Mouse (Mus musculus) urinary bladder, adult 2 months (tissue): ENCODE measurements around the gene Nup54. TPM values are rescaled to one million over a fixed set of nuclear protein-coding genes. Genes with fewer than 3 reads are reported as not detected.
A peak's percentile ranks its signal among the peaks of the same experiment; 100 is the strongest.

ENCODE experiments used
- DNase-seq: peaks from one replicate; pipeline ENCODE4 v3.0.0; 2022; ENCODE audit warnings: low spot score
- polyA plus RNA-seq: library from polyadenylated mRNA; depleted of rRNA; stranded (reverse); fragments of >200 nt; gene quantifications from 2 replicates; pipeline ENCODE4 v1.2.3, GENCODE M21; 2012; rRNA removed

The Nup54 gene
- polyA plus RNA-seq: 21.1 and 25.9 TPM in 2 replicates

DNA sequence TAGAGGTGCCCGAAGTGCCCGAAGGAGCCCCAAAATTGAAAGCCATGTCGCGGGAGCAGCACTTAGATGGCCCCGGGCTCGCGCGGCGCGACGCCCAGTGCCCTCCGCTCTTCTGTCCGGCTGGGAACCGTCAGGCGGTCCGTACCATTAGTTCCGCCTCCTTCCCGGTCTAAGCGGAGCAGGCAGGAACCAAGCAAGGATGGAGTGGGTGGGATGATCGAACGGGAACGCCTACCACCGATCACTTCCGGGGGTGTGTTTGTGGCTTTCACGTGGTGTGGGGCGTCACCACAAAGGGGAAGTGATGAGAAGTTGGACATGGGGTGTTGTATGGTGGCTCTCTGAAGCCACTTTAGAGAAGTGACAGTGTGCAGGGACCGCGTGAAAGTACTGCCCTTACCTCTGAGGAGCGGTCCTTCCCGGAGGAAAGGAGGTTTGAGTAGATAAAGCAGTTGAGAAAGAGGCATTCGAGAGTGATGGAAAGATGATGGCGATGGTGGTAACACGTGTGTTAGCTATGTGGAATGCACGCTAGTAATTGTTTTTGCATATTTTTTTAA, at the start of gene Nup54:
Gene Nup54, minus strand, starts transcription at position 195 of the 560 bp plus-strand sequence.
- peak; percentile 91 for DNase-seq

DNA sequence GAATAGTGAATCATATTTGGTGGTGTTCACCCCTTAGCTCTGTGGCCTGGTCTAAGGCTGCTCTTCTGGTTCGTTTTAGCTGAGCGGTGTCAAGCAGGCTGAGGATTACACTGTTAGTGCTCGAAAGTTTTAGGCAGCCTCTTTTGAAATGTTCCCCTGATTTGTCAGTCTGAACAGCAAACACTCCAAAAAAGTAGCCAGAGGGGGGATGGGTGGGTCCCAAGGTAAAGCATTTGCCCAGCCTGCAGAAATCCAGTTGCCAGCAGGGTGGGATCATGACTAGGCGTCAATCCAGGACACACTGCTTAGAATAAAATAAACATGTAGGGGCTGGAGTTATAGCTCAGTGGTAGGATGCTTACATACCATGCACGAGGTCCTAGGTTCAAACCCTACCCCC, 37.8 kb upstream of the Nup54 start:
- no peak for DNase-seq

DNA sequence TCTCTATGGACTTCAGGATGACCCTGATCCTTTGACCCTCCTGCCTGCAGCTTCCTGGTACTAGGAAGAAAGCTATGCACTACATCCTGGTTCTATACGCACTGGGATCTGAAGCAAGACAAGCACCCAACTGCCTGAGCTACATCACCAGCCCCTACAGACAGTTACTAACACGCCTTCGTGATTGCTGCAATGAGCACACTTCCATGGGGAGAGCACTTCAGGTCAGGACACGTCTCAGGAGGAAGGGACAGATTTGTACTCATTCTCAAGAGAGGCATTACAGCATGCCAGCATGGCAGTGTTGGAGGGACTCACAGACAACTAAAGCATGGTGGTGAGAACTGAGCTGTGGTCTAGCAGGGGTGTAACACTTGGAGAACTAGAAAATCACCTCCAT, 36.5 kb upstream of the Nup54 start:
- no peak for DNase-seq

DNA sequence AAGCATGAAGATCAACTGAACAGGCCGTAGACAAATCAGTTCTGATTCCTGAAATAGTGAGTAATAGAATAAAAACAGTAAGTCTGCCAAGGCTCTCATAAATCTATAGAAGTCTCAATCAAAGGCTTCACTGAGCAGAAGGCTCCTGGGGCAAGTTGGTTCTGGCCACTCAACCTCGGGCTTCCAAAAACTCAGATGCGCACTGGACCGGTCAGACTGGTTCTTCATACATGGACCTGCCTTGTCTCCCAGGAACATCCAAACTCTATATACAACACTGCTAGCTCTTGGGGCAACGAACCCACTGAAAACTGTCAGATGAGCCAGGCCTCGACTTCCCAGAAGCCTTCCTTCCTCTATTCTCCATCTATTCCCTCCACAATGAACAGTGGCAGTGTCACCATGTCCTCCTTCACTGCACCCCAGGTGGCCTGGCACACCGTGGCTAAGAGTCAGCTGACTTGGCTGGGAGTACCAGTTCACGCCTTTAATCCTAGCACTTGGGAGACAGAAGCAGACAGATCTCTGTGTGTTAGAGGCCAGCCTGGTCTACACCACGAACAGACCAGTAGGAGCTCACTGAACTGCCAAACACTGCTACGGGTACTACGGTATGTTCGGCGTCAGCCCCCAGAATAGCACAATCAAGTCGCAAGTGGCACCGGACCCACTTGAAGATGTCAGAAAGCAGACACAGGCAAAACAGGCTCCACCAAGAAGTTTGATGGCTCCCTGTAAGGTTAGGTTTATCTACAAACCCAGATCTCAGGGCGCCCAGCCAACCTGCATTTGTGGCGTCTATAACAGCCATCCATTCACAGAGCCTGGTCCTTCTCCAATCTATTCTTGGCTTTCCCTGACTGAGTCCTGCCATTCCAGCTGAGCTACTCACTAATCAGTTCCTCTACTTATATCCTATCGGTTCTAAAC, 34.4 kb upstream of the Nup54 start:
- no peak for DNase-seq

DNA sequence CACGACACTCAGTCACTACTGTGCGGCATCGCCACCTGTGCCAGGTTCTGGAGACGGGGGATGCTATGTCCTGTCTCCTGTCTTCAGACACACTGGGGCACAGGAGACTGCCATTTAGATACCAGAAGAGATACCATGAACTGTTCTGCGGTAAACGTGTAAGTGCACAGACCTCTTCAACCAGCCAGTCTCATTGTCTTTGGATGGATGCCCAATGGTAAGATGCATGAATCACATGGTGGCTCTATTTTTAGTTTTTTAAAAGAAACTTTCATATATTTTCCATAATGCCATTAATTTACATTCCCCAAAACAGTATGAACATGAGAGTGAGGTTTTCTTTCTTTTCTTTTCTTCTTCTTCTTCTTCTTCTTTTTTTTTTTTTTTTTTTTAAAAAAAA, 33.2 kb upstream of the Nup54 start:
- DNase-seq: no peak

DNA sequence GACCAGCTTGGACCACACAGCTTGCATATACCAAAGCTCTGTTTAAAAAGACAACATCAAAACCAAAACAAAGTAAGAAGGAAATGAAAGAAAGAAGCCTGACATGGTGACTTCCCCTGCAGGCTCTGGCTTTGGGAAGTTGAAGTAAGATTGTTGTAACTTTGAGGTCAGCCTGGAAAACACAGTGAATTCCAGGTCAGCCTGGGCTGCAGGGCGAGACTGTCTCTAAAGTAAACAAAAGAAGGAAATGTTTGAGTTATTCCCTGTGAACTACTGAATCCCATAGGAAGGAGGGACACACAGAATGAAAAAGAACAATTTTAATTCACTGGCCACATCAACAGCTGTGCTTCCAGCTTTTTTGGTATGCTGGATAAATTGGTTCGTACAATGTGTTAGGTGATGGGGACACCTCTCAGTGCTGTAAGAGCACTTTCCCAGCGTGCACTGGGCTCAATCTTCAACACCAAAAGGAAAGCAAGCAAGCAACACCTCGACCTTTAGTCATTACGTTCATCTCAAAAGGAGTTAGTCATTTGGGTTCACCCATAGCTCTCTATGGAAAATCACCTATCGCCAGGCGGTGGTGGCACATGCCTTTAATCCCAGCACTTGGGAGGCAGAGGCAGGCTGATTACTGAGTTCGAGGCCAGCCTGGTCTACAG, 32.2 kb upstream of the Nup54 start:
- no peak for DNase-seq

DNA sequence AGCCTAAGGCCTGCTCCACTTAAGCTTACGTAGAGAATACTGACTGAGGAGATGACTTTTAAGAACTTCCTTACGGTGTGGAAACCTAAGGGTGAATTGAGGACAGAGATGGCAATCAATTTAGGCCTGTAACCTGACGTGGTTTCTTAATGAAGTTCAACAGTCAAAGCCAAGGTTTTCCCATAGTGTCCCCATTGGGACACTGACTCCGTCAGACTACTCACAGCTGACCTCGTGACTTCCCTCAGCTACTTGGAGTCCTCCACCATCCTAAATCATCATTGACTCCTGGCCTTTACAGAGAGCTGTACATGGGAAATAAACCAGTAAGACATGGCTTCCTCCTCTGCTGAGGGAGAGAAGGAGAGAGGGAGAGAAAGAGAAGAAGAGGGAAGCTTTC, 30.5 kb upstream of the Nup54 start:
- DNase-seq: no peak

DNA sequence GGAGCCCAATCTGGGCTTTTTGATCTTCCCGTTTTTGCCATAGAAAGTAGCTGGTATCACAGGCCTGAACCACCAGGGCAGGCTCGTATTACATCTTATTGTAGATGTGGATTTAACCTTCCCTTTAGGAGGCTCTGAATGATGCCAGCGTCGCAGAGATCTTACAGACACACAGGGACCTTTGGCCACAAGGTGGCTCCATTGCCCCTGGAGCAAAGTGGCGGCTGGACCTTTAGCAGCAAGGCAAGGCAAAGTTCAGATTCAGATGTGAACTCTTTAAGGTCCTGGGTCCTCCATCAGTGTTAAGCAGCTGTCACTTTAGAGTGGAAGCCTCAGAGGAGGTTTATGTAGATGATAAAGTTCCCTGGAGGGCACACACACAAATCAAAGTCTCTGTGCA, 26.3 kb upstream of the Nup54 start:
- no peak for DNase-seq

DNA sequence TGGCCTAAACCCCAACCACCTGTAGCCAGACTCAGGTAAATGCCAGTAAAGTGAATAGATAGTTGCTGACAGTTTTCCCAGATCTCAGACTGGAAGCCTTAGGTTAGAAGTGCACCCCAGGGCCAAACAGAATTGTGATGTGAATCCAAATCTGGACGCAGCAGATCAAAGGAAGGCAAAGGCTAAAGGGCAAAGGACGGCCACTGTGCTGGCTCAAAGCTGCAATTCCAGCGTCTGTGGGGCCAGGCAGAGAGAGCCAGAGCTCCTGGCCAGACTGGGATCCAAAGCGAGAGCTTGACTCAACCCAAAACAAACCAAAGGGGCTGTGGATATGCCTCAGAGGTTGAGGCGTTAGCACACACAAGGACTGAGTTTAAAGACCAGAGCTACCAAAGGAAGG, 23.7 kb upstream of the Nup54 start:
- DNase-seq: no peak

DNA sequence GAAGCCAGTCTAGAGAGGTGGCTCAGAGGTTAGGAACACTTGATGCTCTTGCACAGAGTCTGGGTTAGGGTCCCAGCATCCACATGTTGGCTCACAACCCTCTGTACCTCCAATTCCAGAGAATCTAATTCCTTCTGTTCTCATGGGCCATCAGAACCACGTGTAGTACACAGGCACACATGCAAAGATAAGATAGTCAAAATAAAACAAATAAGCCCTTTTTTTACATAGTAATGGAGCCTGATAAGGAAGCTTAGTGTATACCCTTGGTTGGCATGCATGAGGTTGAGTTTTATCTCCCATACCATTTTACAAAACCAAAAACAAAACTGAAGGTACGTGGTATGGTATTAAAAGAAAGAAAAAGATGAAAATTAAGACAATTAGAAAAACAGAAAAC, 22.4 kb upstream of the Nup54 start:
- DNase-seq: no peak

DNA sequence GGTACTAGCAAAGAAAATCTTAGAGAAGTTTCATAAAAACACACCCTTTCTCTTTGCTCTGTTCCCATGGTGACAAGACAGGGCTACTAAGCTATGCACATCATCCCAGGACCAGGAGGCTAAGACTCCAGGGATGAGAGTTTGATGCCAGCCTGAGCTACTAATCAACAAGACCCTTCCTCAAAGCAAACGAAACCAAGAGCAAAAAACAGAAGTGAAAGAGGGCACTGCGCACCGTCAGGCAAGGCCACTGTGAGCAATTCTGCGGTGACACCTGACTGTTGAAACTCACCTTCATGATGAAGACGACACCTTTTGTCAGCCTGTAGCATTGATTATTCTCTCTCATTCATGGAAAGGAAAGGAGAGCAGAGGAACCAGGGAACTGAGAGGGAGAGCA, 17.9 kb upstream of the Nup54 start:
- no peak for DNase-seq

DNA sequence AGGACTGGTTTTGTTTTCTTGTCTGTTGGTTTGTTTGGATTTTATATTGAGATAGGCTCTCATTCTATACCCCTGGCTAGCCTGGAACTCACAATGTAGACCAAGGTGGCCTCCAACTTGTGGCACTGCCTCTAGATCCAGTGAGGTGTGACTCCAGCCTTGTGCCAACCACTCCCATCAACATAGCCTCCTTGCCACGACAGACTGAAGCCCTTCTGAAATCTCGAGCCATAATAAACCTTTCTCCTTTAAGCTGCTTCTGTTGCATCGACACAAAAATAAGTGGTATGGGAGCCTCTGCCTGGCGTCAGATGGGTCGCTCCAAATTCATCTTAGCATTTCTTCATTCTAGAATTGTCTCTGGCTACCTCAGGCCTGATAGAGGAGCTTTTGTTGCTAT, 11.7 kb upstream of the Nup54 start:
- no peak for DNase-seq

DNA sequence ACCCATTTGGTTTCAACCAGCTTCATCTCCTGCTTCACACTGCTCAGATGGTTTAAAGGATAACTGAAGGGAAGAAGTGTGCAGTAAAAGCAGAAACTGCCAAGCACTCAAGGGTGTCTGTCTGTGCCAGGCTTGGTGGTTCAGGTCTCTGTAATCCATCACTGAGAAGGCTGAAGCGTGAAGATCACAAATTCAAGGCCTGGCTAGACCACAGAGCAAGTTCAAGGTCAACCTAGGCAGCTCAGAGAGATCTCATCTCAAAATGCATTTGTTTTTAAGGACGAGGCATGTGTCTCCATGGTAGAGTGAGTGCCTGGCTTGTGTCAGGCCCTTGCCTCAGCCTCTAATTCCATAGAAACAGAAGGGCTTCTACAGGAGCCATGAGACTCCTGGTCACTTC, 10.0 kb upstream of the Nup54 start:
- DNase-seq: no peak

DNA sequence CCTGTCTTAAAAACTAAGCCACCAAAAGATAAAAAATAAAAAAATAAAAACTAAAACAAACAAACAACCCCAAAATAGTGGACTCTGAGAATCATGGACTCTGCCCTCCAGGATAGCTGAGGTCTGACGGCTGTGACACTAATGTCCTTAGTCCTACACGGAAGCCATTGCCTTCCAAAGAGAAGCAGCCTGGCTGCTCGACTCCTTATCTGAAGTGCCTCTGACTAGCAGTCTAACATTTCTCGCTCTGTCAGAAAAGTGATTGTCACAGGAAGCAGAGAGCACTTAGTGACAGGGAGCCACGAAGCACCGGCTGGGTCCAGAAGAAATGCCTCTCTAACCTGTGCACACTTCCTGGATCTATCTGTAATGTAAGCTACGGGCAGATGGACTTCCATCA, 7.9 kb upstream of the Nup54 start:
- no peak for DNase-seq

DNA sequence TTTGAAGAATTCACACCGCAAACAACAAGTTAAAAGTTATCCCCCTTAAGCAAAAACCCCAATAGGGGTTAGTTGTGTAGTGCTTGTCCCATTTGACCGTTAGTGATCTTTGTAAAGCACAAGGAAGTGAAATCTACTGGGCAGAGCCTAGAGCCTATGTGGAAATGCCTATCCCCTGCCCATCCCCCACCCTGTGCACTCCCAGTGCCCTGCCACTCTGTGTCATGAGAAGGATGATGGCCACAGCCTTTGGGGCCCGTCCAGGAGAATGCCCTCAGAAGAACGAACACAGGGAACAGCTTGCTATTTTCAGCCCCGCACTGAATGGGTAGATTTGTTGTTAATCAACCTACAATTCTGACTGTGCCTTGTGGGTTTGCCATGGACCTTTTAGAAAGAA, 6.5 kb upstream of the Nup54 start:
- DNase-seq: no peak

DNA sequence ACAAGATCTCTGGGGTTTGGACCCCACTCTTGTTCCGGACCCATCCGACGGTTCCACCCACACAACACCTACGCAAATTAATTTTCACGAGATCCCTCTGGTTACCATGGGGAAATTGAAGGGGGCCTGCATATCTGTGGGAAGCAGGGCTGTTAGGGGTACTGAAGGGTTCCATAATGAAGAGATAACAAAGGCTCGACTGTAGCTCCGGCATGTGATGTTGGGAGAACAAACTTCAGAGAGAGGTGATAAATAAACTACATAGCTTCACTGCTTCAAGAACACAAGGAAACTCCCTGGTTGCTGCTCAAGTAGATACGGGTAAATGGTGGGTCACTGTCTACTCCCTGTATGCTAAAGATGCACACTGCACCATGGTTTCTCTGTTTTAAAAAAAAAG, 3.5 kb upstream of the Nup54 start:
- no peak for DNase-seq

DNA sequence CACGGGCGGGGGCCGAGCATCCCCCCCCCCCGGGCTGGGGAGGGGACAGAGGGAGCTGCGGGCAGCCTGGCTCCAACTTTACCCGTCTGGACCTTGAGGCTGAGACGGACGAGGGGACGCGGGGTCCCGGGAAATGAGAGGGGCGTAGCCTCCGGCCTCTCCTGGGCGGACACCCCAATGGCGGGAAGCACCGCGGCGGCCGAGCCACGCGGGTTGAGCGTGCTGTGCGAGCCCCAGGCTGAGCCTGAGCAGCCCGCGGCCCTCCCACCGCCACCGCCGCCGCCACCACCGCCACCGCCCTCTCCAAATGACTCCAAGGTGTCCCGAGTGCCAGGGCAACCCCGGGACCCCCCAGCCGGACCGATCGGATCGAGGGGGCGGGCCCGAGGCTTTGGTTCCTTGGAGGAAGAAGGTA, 441 bp downstream of the Nup54 start:
- DNase-seq: no peak

DNA sequence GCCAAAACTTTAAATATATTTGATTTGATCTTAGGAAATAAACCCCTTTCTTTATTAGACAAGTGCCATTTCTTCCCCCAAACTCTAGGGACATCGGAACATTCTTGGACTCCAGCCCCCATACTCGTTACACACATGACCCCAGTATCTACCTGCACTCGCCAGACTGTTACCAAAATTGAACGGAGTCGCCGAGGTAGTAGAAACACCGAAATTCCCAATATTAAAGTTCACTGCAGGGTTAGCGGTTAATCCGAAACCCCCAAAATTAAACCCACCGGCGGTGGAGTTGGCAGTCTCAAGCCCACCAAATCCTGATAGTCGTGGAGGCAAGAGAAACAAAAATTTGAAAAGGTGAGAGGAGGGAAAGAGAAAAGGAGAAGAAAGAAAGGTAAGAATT, 949 bp downstream of the Nup54 start:
- no peak for DNase-seq

DNA sequence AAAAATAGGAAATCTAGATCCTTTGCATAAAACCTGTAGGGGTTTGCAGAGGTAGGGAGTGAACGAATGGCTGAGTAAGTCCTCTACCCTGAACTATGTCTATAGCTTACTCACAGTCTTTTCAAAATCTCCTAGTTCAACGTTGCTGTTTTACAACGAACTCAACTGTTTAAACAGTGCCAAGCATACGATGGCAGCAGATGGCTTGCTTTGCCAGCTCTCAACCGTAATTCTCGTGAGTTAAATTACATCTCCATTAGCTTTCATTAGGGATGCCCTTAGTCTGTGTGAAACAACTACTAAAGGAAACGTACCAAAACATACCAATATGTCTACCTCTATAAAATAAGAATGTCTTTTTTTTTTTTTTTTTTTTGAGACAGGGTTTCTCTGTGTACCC, 3.4 kb downstream of the Nup54 start:
- DNase-seq: no peak

DNA sequence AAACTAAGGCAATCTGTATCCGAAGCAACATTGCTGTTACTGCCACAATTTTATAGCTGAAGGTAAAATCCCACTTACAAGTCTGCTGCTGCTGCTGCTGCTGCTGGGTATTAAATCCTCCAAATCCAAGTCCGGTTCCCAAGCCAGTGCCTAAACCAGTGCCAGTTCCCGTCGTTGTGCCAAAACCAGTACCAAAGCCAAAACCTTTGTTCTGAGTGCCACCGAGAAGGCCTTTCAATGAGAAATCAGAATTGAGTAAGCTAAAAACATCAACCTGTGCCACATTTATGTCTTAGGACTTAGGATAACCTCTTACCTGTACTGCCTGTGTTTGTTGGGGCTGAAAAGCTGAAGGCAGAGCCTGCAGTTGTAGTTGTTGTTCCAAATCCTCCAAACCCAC, 4.3 kb downstream of the Nup54 start:
- no peak for DNase-seq

DNA sequence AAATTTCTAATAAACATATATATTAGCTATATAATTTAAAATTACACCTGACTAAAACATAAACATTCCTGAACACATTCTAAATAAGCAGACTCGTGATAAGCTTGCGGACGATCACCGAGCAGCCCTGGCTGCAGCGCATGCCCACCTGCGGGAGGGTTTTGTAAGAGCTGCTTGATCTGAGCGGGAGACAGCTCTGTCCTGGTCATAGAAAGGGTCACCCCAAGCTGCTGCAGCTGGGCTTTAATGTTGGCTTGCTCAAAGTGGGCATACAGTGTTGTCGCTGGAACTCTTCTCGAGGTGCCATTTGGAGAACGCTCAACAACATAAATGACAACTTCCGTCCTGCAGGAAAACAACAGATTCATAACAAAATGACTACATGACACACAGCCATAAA, 10.9 kb downstream of the Nup54 start:
- no peak for DNase-seq

DNA sequence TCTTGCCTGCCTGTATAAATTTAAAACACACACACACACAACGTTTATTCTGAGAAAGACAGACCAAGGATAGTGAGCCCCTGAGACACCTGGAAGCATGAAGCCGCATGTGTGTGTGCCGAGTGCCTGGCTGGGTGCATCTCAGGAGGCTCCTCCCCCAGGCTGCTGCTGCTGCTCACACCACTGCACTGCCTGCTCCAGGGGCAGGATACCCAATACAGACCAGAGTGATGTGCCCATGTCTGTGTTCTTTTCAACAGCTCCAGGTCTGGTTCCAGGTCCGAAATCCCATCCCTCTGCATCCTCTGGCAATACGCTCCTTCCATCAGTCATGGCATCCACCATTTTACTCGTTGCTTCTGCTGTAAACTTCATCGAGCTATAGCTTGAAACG, 21.0 kb downstream of the Nup54 start:
- no peak for DNase-seq
